8 mouse cellular contexts compared by ENCODE assay signal in genomic region chr11:32531871-32532764, GRCm38 (mm10). TPM values are rescaled to one million over a fixed set of nuclear protein-coding genes. Genes with fewer than 3 reads are reported as not detected.
DNase-seq lines count a peak whose midpoint lies in the region; ATAC-seq and TF ChIP-seq lines count a peak whose summit lies in the region.

Efcab9 (minus strand) TSS chr11:32532081.

- no peak for TF ChIP-seq CTCF in E14TG2a.4 (conservative IDR thresholded peaks at IDR 0.05; ENCODE audit: low read length)
- TF ChIP-seq CTCF in stomach, postnatal 0 days (IDR thresholded peaks at IDR 0.05; ENCODE audit: low read depth): no peak

- H3K4me2 ChIP-seq in forebrain, embryonic 11.5 days (ENCODE audit: low read depth, low read length, severe bottlenecking): peak within 1 kb of the TSS; percentile 97
- H3K4me2 ChIP-seq in liver, embryonic 12.5 days: peak within 1 kb of the TSS; percentile 99
- H3K4me2 ChIP-seq in stomach, postnatal 0 days (replicated peaks; ENCODE audit: low read depth): peak within 1 kb of the TSS; percentile 94

- H3K27ac ChIP-seq in forebrain, embryonic 11.5 days (ENCODE audit: low read depth, low read length): no peak within 1 kb of the TSS
- H3K27ac ChIP-seq in liver, embryonic 12.5 days: peak within 1 kb of the TSS; percentile 76
- peak within 1 kb of the TSS; percentile 56; the same call in 1 of the 2 replicates for H3K27ac ChIP-seq in stomach, postnatal 0 days (replicated peaks)

- H3K9me3 ChIP-seq in E14TG2a.4 (ENCODE audit: low read length): no peaks in the 10 kb centered on the region
- no peaks in the 10 kb centered on the region for H3K9me3 ChIP-seq in forebrain, embryonic 11.5 days (ENCODE audit: control insufficient read depth, low read length)
- no peaks in the 10 kb centered on the region for H3K9me3 ChIP-seq in liver, embryonic 12.5 days (replicated peaks)
- no peaks in the 10 kb centered on the region for H3K9me3 ChIP-seq in stomach, postnatal 0 days (ENCODE audit: control insufficient read depth, low read length)

- H3K27me3 ChIP-seq in E14TG2a.4 (ENCODE audit: insufficient read depth, low read length): peaks cover 32% of the 10 kb centered on the region
- H3K27me3 ChIP-seq in forebrain, embryonic 11.5 days (ENCODE audit: control insufficient read depth, insufficient read depth, low read length): peaks cover 8% of the 10 kb centered on the region; the same call in 1 of the 2 replicates
- H3K27me3 ChIP-seq in liver, embryonic 12.5 days (replicated peaks): 0 out of 2 replicates have a peak, but pooled peaks cover 4% of the 10 kb centered on the region
- H3K27me3 ChIP-seq in stomach, postnatal 0 days (ENCODE audit: control insufficient read depth, insufficient read depth, low read length): no peaks in the 10 kb centered on the region

- WGBS in forebrain, embryonic 11.5 days: 9% methylated on average over 33 of the region's 33 CpGs
- 5% methylated on average over 33 of the region's 33 CpGs for WGBS in liver, embryonic 12.5 days (ENCODE audit: insufficient replicate concordance)
- WGBS in stomach, postnatal 0 days: 3% methylated on average over 33 of the region's 33 CpGs

- TF ChIP-seq EP300 in stomach, postnatal 0 days (optimal IDR thresholded peaks at IDR 0.05): no peak

- H3K9ac ChIP-seq in forebrain, embryonic 11.5 days (ENCODE audit: low read length): peak within 1 kb of the TSS; percentile 67
- H3K9ac ChIP-seq in liver, embryonic 12.5 days: peak within 1 kb of the TSS; percentile 85
- H3K9ac ChIP-seq in stomach, postnatal 0 days (ENCODE audit: low read length): peak within 1 kb of the TSS; percentile 59

- no peaks in the 10 kb centered on the region for H3K36me3 ChIP-seq in E14TG2a.4 (ENCODE audit: insufficient read depth, low read length)
- H3K36me3 ChIP-seq in forebrain, embryonic 11.5 days (ENCODE audit: control insufficient read depth, insufficient read depth, low read length): no peaks in the 10 kb centered on the region
- peaks cover 3% of the 10 kb centered on the region; the same call in 1 of the 2 replicates for H3K36me3 ChIP-seq in liver, embryonic 12.5 days
- H3K36me3 ChIP-seq in stomach, postnatal 0 days (ENCODE audit: control insufficient read depth, insufficient read depth, low read length): no peaks in the 10 kb centered on the region

- H3K4me1 ChIP-seq in E14TG2a.4 (replicated peaks; ENCODE audit: low read depth, low read length): peaks cover 50% of the 10 kb centered on the region
- H3K4me1 ChIP-seq in forebrain, embryonic 11.5 days (replicated peaks; ENCODE audit: control insufficient read depth, insufficient read depth, low read length): peaks cover 8% of the 10 kb centered on the region; the same call in 1 of the 2 replicates
- H3K4me1 ChIP-seq in liver, embryonic 12.5 days: peaks cover 57% of the 10 kb centered on the region
- 0 out of 2 replicates have a peak, but pooled peaks cover 3% of the 10 kb centered on the region for H3K4me1 ChIP-seq in stomach, postnatal 0 days (replicated peaks; ENCODE audit: control insufficient read depth, insufficient read depth)

- DNase-seq in frontal cortex, adult 2 months (ENCODE audit: extremely low spot score in 1 of 2, low spot score in 1 of 2): no peak
- DNase-seq in forebrain, embryonic 11.5 days (ENCODE audit: low spot score): peak; percentile 57
- no peak for DNase-seq in stomach, postnatal 0 days (ENCODE audit: low spot score)
- DNase-seq in layer of hippocampus, adult 18-20 months (ENCODE audit: low spot score in 2 of 2): no peak
- DNase-seq in spleen, adult 18-20 months: no peak

- peak; percentile 19; the same call in 1 of the 2 replicates for ATAC-seq in frontal cortex, adult (ENCODE audit: low TSS enrichment)
- no peak for ATAC-seq in forebrain, embryonic 11.5 days (replicated peaks; ENCODE audit: low FRiP score)
- ATAC-seq in liver, embryonic 12.5 days: 0 out of 2 replicates have a peak, but pooled peaks have one; percentile 0
- ATAC-seq in stomach, postnatal 0 days (ENCODE audit: low FRiP score, low TSS enrichment): no peak

- peak within 1 kb of the TSS; percentile 87 for H3K4me3 ChIP-seq in E14TG2a.4 (replicated peaks; ENCODE audit: low read length)
- H3K4me3 ChIP-seq in forebrain, embryonic 11.5 days (ENCODE audit: low read depth, low read length): peak within 1 kb of the TSS; percentile 55
- H3K4me3 ChIP-seq in liver, embryonic 12.5 days: peak within 1 kb of the TSS; percentile 77
- peak within 1 kb of the TSS; percentile 67 for H3K4me3 ChIP-seq in stomach, postnatal 0 days (ENCODE audit: low read depth, low read length)

RNA-seq across cellular contexts. Expression of gene Efcab9, which starts in this region (rescaled TPM):
- polyA plus RNA-seq in frontal cortex, adult 2 months (2012; rRNA removed): 0.34 and 0.64 TPM in 2 replicates
- 0.29 TPM in 1 of 2 replicates, not detected in the other for polyA plus RNA-seq in forebrain, embryonic 11.5 days (2014; fragmentation: Nextera tagmentation; extraction: Ambion mirVana)
- polyA plus RNA-seq in liver, embryonic 12.5 days (2016; fragmentation: Nextera tagmentation; extraction: Ambion mirVana): 0.28 and 0.56 TPM in 2 replicates
- 0.16 and 0.52 TPM in 2 replicates for polyA plus RNA-seq in stomach, postnatal 0 days (2015; fragmentation: Nextera tagmentation; extraction: Ambion mirVana)
- 1 to 10 TPM; 2.6 to 2.9 TPM for total RNA-seq in layer of hippocampus, adult 18-20 months (2021)

Comparison
In these comparisons a context has a peak if more than half of its experiments do, and no peak if none do; other contexts are left out.
1. Peak in DNase-seq, H3K4me3 ChIP-seq, H3K9ac ChIP-seq and H3K4me2 ChIP-seq in forebrain, embryonic 11.5 days; RNA of the gene not detected or under 1 TPM.
2. Peak in ATAC-seq, H3K4me3 ChIP-seq, H3K27ac ChIP-seq, H3K9ac ChIP-seq and H3K4me2 ChIP-seq in liver, embryonic 12.5 days; RNA of the gene not detected or under 1 TPM.